Mouse (Mus musculus) mesoderm, embryonic 11.5 days (tissue): ENCODE measurements at regions not wholly inside any gene's neighbourhood (a gene's known extent, or its start where the extent isn't known, plus 50 kb on each side); places are given as distances from the start of the nearest gene placed in this dataset.

Experiments
- DNase-seq: peaks from one replicate; pipeline ENCODE4 v3.0.0-alpha.2; 2012; ENCODE audit warnings: low read depth, low spot score

DNA sequence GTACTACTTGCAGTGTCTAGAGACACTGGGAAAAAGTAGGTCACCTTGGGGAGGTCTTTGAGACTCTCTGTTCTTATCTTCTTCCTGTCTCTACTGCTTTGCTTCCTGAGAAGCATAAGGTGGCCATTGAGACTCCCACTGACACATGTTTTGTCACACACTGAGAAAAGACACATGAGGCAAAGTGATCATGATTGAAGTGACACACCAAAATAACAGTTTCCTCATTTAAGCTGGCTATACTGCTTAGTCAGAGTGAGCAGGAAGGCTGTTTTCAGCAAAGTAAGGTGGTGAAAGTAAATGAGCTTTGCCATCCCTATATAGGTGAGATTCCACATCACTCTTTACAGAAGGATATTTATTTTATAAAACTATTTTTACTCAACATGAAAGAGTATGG lies 63.8 kb upstream of the Epha5 start:
- DNase-seq, result no peak
